Mouse (Mus musculus) layer of hippocampus, postnatal 14 days (tissue): Measurements from ENCODE around the gene Ahnak. TPM values are rescaled to one million over a fixed set of nuclear protein-coding genes. Genes with fewer than 3 reads are reported as not detected.
A peak's percentile ranks its signal among the peaks of the same experiment; 100 is the strongest.

Experiments used
- DNase-seq, 2 experiments: peaks; one replicate each; pipeline ENCODE4 v3.0.0; 2021 to 2022; ENCODE audit warnings: low spot score in 2 of 2, mixed read lengths in 1 of 2
- long read RNA-seq, 2 experiments: library from polyadenylated mRNA; stranded (forward); transcript quantifications; one replicate each; pipeline ENCODE4 v2.0.0; 2021
- total RNA-seq, 2 experiments: library from RNA; stranded (reverse); gene quantifications; 2 replicates each; pipeline ENCODE4 v1.2.3; 2021

Ahnak gene
- total RNA-seq, result 10 to 100 TPM; 20.7 to 22.5 TPM
- long read RNA-seq, experiment 1, partial matches to known transcripts, result 0 of 1 reads
- long read RNA-seq, experiment 1, other reads (novel, unspliced or antisense), result 1 of 1 reads
- long read RNA-seq, experiment 2, partial matches to known transcripts, result 0 of 4 reads
- long read RNA-seq, experiment 2, other reads (novel, unspliced or antisense), result 3 of 4 reads

GRCm38 (mm10) chr19:8989066-8989566, at the start of gene Ahnak:
Gene Ahnak, plus strand, starts transcription at chr19:8989284.
- DNase-seq, result no peak

GRCm38 (mm10) chr19:8940526-8941133, 48.5 kb upstream of the Ahnak start:
- DNase-seq, result no peak

- DNase-seq, result no peak
These were observed 48.0 kb upstream of the Ahnak start for GRCm38 (mm10) chr19:8941136-8941514.

GRCm38 (mm10) chr19:8941515-8942217, 47.4 kb upstream of the Ahnak start, which contains the start of gene Mta2:
Gene Mta2, plus strand, starts transcription at chr19:8941875.
- peak; percentile 96 for DNase-seq

GRCm38 (mm10) chr19:8942276-8942964, 46.7 kb upstream of the Ahnak start:
- peak in 1 of 2 experiments; percentile 54 for DNase-seq

- DNase-seq, result no peak
These were observed 46.0 kb upstream of the Ahnak start for GRCm38 (mm10) chr19:8943047-8943446.

GRCm38 (mm10) chr19:8944062-8944461, 45.0 kb upstream of the Ahnak start:
- DNase-seq, result no peak

GRCm38 (mm10) chr19:8944750-8945149, 44.3 kb upstream of the Ahnak start:
- DNase-seq, result peak; percentile 37 to 51

GRCm38 (mm10) chr19:8945251-8945650, 43.8 kb upstream of the Ahnak start:
- DNase-seq, result no peak

GRCm38 (mm10) chr19:8946929-8947328, 42.2 kb upstream of the Ahnak start:
- no peak for DNase-seq

- DNase-seq, result no peak
These were observed 38.9 kb upstream of the Ahnak start for GRCm38 (mm10) chr19:8950190-8950589.

- DNase-seq, result peak; percentile 25 to 60
These were observed 36.8 kb upstream of the Ahnak start for GRCm38 (mm10) chr19:8952241-8952640.

- DNase-seq, result peak; percentile 95 to 97
These were observed 35.7 kb upstream of the Ahnak start, which contains the start of gene Tut1 for GRCm38 (mm10) chr19:8953135-8954039. Gene Tut1, plus strand, starts transcription at chr19:8953847.

- DNase-seq, result no peak
These were observed 34.9 kb upstream of the Ahnak start for GRCm38 (mm10) chr19:8954171-8954570.

GRCm38 (mm10) chr19:8962256-8962655, 26.8 kb upstream of the Ahnak start:
- DNase-seq, result no peak

GRCm38 (mm10) chr19:8965075-8965474, 24.0 kb upstream of the Ahnak start:
- no peak for DNase-seq

- no peak for DNase-seq
These were observed 23.3 kb upstream of the Ahnak start for GRCm38 (mm10) chr19:8965771-8966170.

- no peak for DNase-seq
These were observed 22.9 kb upstream of the Ahnak start for GRCm38 (mm10) chr19:8966198-8966589.

GRCm38 (mm10) chr19:8966590-8967372, 22.3 kb upstream of the Ahnak start, which contains the start of gene Eef1g:
Gene Eef1g, plus strand, starts transcription at chr19:8967041.
- DNase-seq, result peak; percentile 97 to 99

- DNase-seq, result no peak
These were observed 21.7 kb upstream of the Ahnak start for GRCm38 (mm10) chr19:8967373-8967743.
